Mouse (Mus musculus) liver, embryonic 14.5 days (tissue): ENCODE measurements around the gene Chrd.

Experiments used
- CTCF ChIP-seq: IDR thresholded peaks from 2 replicates; pipeline ENCODE4 v1.5.1; 2016; ENCODE audit warnings: antibody characterized with exemption, low read depth, control low read depth
- EP300 ChIP-seq: IDR thresholded peaks from 2 replicates; pipeline ENCODE4 v1.6.1; 2016; ENCODE audit warnings: antibody characterized with exemption, low read depth

DNA sequence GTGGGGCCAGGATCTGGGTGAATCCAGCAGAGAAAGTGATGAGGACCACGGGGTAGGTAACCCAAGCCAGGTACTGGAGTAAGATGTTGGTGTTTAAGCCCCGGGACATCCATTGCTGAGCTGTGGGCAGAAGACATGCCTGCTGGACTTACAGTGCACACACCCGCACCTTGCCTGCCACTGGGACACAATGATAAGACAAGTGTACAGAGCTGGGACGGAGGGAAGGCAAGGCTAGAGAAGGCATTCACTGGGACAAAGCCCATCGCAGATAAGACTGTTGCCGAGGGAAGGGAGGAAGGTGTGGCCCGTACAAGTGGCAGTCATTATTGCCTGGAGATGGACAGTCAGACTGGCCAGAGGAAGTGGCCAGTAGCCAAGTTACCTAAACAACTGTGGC, 20.0 kb upstream of the Chrd start:
- TF ChIP-seq EP300 = peak; percentile 53; the same call in 1 of the 2 replicates
- TF ChIP-seq CTCF = no peak
